Mouse (Mus musculus) inflammation-experienced regulatory T-cells, adult 16 weeks (primary cell): ENCODE results near the gene Gbp4. TPM values are rescaled to one million over a fixed set of nuclear protein-coding genes. Genes with fewer than 3 reads are reported as not detected.

Experiments
- polyA plus RNA-seq: library from polyadenylated mRNA; unstranded; fragments of 100-300 nt; shearing (Covaris generic); gene quantifications from one replicate; pipeline ENCODE4 v1.2.1, GENCODE M21; 2017

The Gbp4 gene
- 382 TPM for polyA plus RNA-seq

GRCm38 (mm10) chr5:105139409-105140088 lies at the start of gene Gbp4, which contains the start of the genes Gbp9 and Gbp8:
TSS of gene Gbp4 (minus strand) at chr5:105139586.
TSS of gene Gbp9 (minus strand) at chr5:105139539.
TSS of gene Gbp8 (minus strand) at chr5:105139540.

Other genes starting within 250 kb of the Gbp4 start
- 39.8 TPM for gene Abcg3, start 156.9 kb downstream of the Gbp4 start, polyA plus RNA-seq
- gene Gbp9, start within 50 bp of the Gbp4 start, polyA plus RNA-seq = 178 TPM
- gene Gbp8, start within 50 bp of the Gbp4 start, polyA plus RNA-seq = 128 TPM
- gene Gbp10, start 99.9 kb upstream of the Gbp4 start, polyA plus RNA-seq = 111 TPM
- gene Gm43302, start 154.1 kb upstream of the Gbp4 start, polyA plus RNA-seq = 15.0 TPM
- gene Gbp6, start 154.1 kb upstream of the Gbp4 start, polyA plus RNA-seq = 253 TPM